Comparison of ENCODE assay signal across 13 mouse cellular contexts in the genomic region with DNA sequence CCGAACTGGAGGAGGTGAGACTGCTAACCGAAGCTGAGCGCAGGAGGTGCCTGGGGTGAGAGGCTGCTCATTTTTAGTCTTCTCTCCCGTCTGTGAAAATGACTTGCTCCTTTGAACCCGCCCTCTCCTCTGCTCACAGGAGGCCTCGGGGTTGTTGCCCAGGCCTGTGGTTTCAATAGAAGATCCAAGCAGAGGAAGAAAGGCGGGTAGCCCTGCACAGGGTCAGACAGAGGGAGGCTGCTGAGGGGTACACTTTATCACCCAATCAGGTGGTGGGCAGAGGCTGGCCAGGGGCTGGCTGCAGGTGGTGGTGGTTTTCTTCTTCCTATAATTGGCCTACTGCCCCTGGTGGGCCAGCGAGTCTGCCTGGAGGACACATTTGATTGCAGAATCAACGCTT. TPM values are rescaled to one million over a fixed set of nuclear protein-coding genes. Genes with fewer than 3 reads are reported as not detected.
DNase-seq lines count a peak whose midpoint lies in the region; ATAC-seq lines count a peak whose summit lies in the region.
"Had no signal": no experiment of that assay in that cellular context is flagged by ENCODE, and none has a peak within 500 bp of the region (broad histone marks: within the 10 kb centered on the region; RNA-seq: fewer than 3 reads in every experiment).

No protein-coding gene starts in this region.

- H3K4me2 ChIP-seq in heart, embryonic 12.5 days: no peak overlapping the region
- no peak overlapping the region for H3K4me2 ChIP-seq in heart, embryonic 11.5 days
- H3K4me2 ChIP-seq: embryonic facial prominence, embryonic 13.5 days; forebrain, embryonic 13.5 days had no signal

- 58% methylated on average over 9 of the region's 9 CpGs for WGBS in heart, embryonic 12.5 days
- 61% methylated on average over 9 of the region's 9 CpGs for WGBS in heart, embryonic 11.5 days (ENCODE audit: insufficient replicate concordance)

- H3K27ac ChIP-seq in heart, embryonic 12.5 days (ENCODE audit: poor library complexity, severe bottlenecking): peak overlapping the region; percentile 34
- no peak overlapping the region for H3K27ac ChIP-seq in heart, embryonic 11.5 days (ENCODE audit: low read depth, low read length)
- H3K27ac ChIP-seq: embryonic facial prominence, embryonic 13.5 days; forebrain, embryonic 13.5 days; liver, embryonic 14.5 days had no signal

- no peak overlapping the region for H3K4me3 ChIP-seq in heart, embryonic 12.5 days
- no peak overlapping the region for H3K4me3 ChIP-seq in heart, embryonic 11.5 days (ENCODE audit: low read depth, low read length)
- H3K4me3 ChIP-seq in megakaryocyte, embryonic 14.5 days (replicated peaks): peak overlapping the region; percentile 46
- H3K4me3 ChIP-seq: embryonic facial prominence, embryonic 13.5 days; forebrain, embryonic 13.5 days had no signal

- intact Hi-C loops in left cerebral cortex, postnatal 14 days (cut with DNase I): no loop called here

- peak; percentile 35 for DNase-seq in naive thymus-derived CD4-positive, alpha-beta T cell, adult 2 months (ENCODE audit: low read depth)
- no peak for DNase-seq in left cerebral cortex, postnatal 14 days (ENCODE audit: low spot score in 2 of 2)
- DNase-seq: heart, postnatal 4 days; lung, postnatal 36 days had no signal

- H3K9me3 ChIP-seq in heart, embryonic 12.5 days (replicated peaks): no peaks in the 10 kb centered on the region; the same call in 1 of the 2 replicates
- H3K9me3 ChIP-seq in heart, embryonic 11.5 days (replicated peaks; ENCODE audit: control insufficient read depth, low read length): no peaks in the 10 kb centered on the region
- peaks cover 3% of the 10 kb centered on the region; the same call in 1 of the 2 replicates for H3K9me3 ChIP-seq in megakaryocyte, embryonic 14.5 days
- H3K9me3 ChIP-seq: embryonic facial prominence, embryonic 13.5 days; forebrain, embryonic 13.5 days had no signal

- H3K36me3 ChIP-seq in heart, embryonic 12.5 days: no peaks in the 10 kb centered on the region
- H3K36me3 ChIP-seq in heart, embryonic 11.5 days (ENCODE audit: control insufficient read depth, insufficient read depth, low read length): no peaks in the 10 kb centered on the region
- no peaks in the 10 kb centered on the region for H3K36me3 ChIP-seq in megakaryocyte, embryonic 14.5 days (replicated peaks; ENCODE audit: low read length)
- H3K36me3 ChIP-seq: embryonic facial prominence, embryonic 13.5 days had no signal

- H3K9ac ChIP-seq in heart, embryonic 12.5 days: no peak overlapping the region
- no peak overlapping the region for H3K9ac ChIP-seq in heart, embryonic 11.5 days (ENCODE audit: low read depth, low read length)
- H3K9ac ChIP-seq: embryonic facial prominence, embryonic 13.5 days; forebrain, embryonic 13.5 days; liver, embryonic 14.5 days had no signal

- no peaks in the 10 kb centered on the region for H3K27me3 ChIP-seq in heart, embryonic 12.5 days (replicated peaks)
- H3K27me3 ChIP-seq in heart, embryonic 11.5 days (ENCODE audit: control insufficient read depth, insufficient read depth, low read length): no peaks in the 10 kb centered on the region; the same call in 1 of the 2 replicates
- H3K27me3 ChIP-seq in megakaryocyte, embryonic 14.5 days (replicated peaks): peaks cover 19% of the 10 kb centered on the region

- peaks cover 89% of the 10 kb centered on the region for H3K4me1 ChIP-seq in heart, embryonic 12.5 days (replicated peaks)
- peaks cover 43% of the 10 kb centered on the region for H3K4me1 ChIP-seq in heart, embryonic 11.5 days (ENCODE audit: control insufficient read depth, insufficient read depth, low read length)
- peaks cover 75% of the 10 kb centered on the region for H3K4me1 ChIP-seq in megakaryocyte, embryonic 14.5 days

- ATAC-seq in heart, embryonic 12.5 days (ENCODE audit: insufficient number of reproducible peaks, low FRiP score): no peak
- no peak for ATAC-seq in heart, embryonic 11.5 days (replicated peaks; ENCODE audit: insufficient number of reproducible peaks, low FRiP score, low TSS enrichment)
- ATAC-seq in megakaryocyte, adult 5-6 weeks (ENCODE audit: poor library complexity, severe bottlenecking): no peak
- peak; percentile 54; a peak in 3 of 4 replicates for ATAC-seq in hematopoietic stem cell, adult 5-6 weeks (replicated peaks in 1 of 2; ENCODE audit: insufficient read depth in 1 of 2, low FRiP score in 2 of 2, low TSS enrichment in 1 of 2, low read depth in 1 of 2, poor library complexity in 2 of 2, severe bottlenecking in 2 of 2)
- ATAC-seq: forebrain, embryonic 13.5 days; intestine, embryonic 16.5 days had no signal

RNA-seq across cellular contexts. Expression of gene Rtn4rl1, which starts 10.9 kb away (rescaled TPM):
- polyA plus RNA-seq in heart, embryonic 12.5 days (2016; fragmentation: Nextera tagmentation; extraction: Ambion mirVana): 16.3 and 16.8 TPM in 2 replicates
- polyA plus RNA-seq in heart, embryonic 11.5 days (2014; fragmentation: Nextera tagmentation; extraction: Ambion mirVana): 12.7 and 16.8 TPM in 2 replicates
- 0.29 TPM in 1 of 2 replicates, not detected in the other for polyA plus RNA-seq in megakaryocyte, embryonic 14.5 days (2012; ENCODE audit: insufficient read depth, low replicate concordance)
- 1.2 and 1.3 TPM in 2 replicates for total RNA-seq in megakaryocyte, adult 5-6 weeks (2015)
- 0.08 and 0.81 TPM in 2 replicates for total RNA-seq in megakaryocyte, adult 5-6 weeks (2017)
- total RNA-seq in hematopoietic stem cell, adult 5-6 weeks (2017): 0.84 TPM in 1 of 2 replicates, not detected in the other
- 10 to 100 TPM; 59.5 to 65.9 TPM for total RNA-seq in left cerebral cortex, postnatal 14 days (2021)

RNA-seq across cellular contexts. Expression of gene Dph1, which starts 13.4 kb away (rescaled TPM):
- 23.3 and 23.5 TPM in 2 replicates for polyA plus RNA-seq in heart, embryonic 12.5 days (2016; fragmentation: Nextera tagmentation; extraction: Ambion mirVana)
- 16.5 and 21.0 TPM in 2 replicates for polyA plus RNA-seq in heart, embryonic 11.5 days (2014; fragmentation: Nextera tagmentation; extraction: Ambion mirVana)
- polyA plus RNA-seq in megakaryocyte, embryonic 14.5 days (2012; ENCODE audit: insufficient read depth, low replicate concordance): 19.5 and 24.9 TPM in 2 replicates
- total RNA-seq in megakaryocyte, adult 5-6 weeks (2015): 0.52 and 1.3 TPM in 2 replicates
- 1.8 and 2.0 TPM in 2 replicates for total RNA-seq in megakaryocyte, adult 5-6 weeks (2017)
- 7.8 and 14.0 TPM in 2 replicates for total RNA-seq in hematopoietic stem cell, adult 5-6 weeks (2017)
- total RNA-seq in left cerebral cortex, postnatal 14 days (2021): 10 to 100 TPM; 22.0 to 23.7 TPM

RNA-seq across cellular contexts. Expression of gene Ovca2, which starts 25.8 kb away (rescaled TPM):
- 19.4 and 20.5 TPM in 2 replicates for polyA plus RNA-seq in heart, embryonic 12.5 days (2016; fragmentation: Nextera tagmentation; extraction: Ambion mirVana)
- 23.4 and 24.6 TPM in 2 replicates for polyA plus RNA-seq in heart, embryonic 11.5 days (2014; fragmentation: Nextera tagmentation; extraction: Ambion mirVana)
- 1.1 and 4.0 TPM in 2 replicates for polyA plus RNA-seq in megakaryocyte, embryonic 14.5 days (2012; ENCODE audit: insufficient read depth, low replicate concordance)
- 11.5 and 17.2 TPM in 2 replicates for total RNA-seq in megakaryocyte, adult 5-6 weeks (2015)
- 7.8 and 11.0 TPM in 2 replicates for total RNA-seq in megakaryocyte, adult 5-6 weeks (2017)
- 17.1 and 20.8 TPM in 2 replicates for total RNA-seq in hematopoietic stem cell, adult 5-6 weeks (2017)
- total RNA-seq in left cerebral cortex, postnatal 14 days (2021): 10 to 100 TPM; 10.0 to 10.2 TPM

RNA-seq across cellular contexts. Expression of gene Hic1, which starts 35.2 kb away (rescaled TPM):
- 13.3 and 13.8 TPM in 2 replicates for polyA plus RNA-seq in heart, embryonic 12.5 days (2016; fragmentation: Nextera tagmentation; extraction: Ambion mirVana)
- polyA plus RNA-seq in heart, embryonic 11.5 days (2014; fragmentation: Nextera tagmentation; extraction: Ambion mirVana): 2.5 and 3.0 TPM in 2 replicates
- polyA plus RNA-seq in megakaryocyte, embryonic 14.5 days (2012; ENCODE audit: insufficient read depth, low replicate concordance): 0.41 TPM in 1 of 2 replicates, not detected in the other
- 0.14 TPM in 1 of 2 replicates, not detected in the other for total RNA-seq in megakaryocyte, adult 5-6 weeks (2015)
- total RNA-seq in megakaryocyte, adult 5-6 weeks (2017): 0.04 and 0.07 TPM in 2 replicates
- not detected in 2 replicates for total RNA-seq in hematopoietic stem cell, adult 5-6 weeks (2017)
- 1 to 10 TPM; 5.0 to 5.2 TPM for total RNA-seq in left cerebral cortex, postnatal 14 days (2021)

Comparison
In these comparisons a context has a peak if more than half of its experiments do, and no peak if none do; other contexts are left out.
1. ATAC-seq: peak in hematopoietic stem cell, adult 5-6 weeks (2 of 2); none in heart, embryonic 12.5 days (single experiment), heart, embryonic 11.5 days (single experiment) and megakaryocyte, adult 5-6 weeks (single experiment).
2. RNA of gene Rtn4rl1, which starts 10.9 kb away (total RNA-seq): 59.5 to 65.9 TPM in left cerebral cortex, postnatal 14 days; 0.08 to 1.3 TPM in megakaryocyte, adult 5-6 weeks and 0.84 TPM in hematopoietic stem cell, adult 5-6 weeks; every median in the first group is over 10 times any median in the second.